Mouse (Mus musculus): Measurements from ENCODE around the gene Fcrlb. TPM values are rescaled to one million over a fixed set of nuclear protein-coding genes. Genes with fewer than 3 reads are reported as not detected.

Gene Fcrlb
- polyA plus RNA-seq (2014; fragmentation: Illumina TruSeq; extraction: RNeasy Lipid Tissue Mini Kit (QIAGEN cat#74804); ENCODE audit: low read depth, low replicate concordance), result not detected

DNA sequence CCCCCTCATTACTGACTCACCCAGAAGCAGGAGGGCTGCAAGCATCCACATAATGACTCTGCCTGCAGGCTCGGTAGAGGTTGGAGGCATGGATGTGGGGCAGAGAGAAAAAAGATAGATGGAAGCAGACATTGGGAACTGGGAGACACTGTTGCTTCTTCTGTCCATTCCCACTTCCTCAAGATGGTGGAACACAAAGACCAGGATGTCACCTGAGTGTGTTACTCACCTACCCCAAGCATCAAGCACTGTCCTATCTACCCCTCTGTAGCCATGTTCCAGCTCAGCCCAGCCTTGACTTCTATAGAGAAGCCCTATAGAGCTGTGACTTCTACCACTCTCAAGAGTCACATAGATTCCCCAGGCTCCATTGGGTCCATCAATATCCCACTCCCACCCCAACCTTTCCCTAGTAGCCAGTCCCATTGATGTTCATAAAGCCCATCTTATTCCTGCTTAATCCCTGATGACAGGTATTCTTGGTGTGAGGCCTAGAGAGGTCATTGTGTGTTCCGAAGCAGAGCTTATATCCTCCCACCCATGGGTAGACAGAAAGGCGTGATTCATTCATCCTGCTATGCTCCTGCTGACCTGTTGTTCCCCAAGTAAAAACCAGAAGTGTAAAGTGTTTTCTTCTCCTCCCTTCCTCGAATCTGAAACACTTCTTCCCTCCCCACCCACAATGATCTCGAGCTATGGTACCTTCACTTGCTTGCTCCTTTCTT is at the start of gene Fcrlb:
Gene Fcrlb, minus strand, starts transcription at position 51 of the 725 bp plus-strand sequence.

DNA sequence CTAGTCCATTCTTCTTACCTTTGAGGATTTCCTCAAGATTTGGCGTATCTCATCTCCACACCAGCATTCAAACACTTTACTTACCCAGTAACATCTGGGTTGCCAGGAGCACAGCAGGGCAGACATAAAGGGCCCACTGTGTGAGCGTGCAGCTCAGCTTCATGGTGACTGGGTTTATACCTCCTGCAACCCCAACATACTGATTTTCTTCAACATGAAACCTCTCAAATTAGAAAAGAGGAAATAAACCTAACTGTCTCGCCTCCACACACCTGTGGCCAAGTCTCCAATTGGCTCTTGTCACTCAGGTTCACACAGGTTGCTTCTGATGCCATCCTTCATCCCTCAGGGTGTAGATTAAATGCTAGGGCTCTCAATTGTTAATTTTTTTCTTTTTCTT is 14.6 kb upstream of the Fcrlb start, which contains the start of gene Fcrla:
Gene Fcrla, minus strand, starts transcription at position 206 of the 400 bp plus-strand sequence.

DNA sequence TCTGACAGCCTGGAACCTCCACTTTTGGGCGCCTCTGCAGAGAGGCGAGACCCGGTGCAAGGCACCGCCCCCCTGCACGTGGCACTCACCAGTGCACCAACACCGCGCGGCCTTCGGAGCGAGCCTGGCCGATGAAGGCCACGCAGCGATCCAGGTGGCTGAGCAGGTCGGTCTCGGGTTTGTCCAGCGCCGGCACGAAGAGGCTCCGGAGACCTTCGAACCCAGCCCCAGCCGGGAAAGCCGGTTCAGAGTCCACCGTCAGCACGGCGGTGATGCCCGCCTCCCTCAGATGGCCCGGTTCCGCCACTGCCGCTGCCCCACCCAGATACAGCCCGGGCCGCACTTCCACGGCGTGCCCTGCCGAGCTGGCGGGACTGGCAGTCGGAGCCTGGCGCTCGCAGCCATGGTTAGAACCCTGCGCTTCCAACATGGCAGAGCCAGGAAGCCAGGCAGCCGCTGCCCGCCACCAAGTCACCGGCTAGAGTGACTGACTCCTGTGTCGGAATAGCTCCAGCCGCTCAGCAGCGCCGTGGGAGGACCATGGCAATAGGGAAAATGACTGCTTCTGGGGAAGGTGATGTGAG is 27.7 kb downstream of the Fcrlb start, which contains the start of the genes Gm26620 and Dusp12:
Gene Gm26620, plus strand, starts transcription at position 88 of the 584 bp plus-strand sequence.
Gene Dusp12, minus strand, starts transcription at position 563 of the 584 bp plus-strand sequence.

DNA sequence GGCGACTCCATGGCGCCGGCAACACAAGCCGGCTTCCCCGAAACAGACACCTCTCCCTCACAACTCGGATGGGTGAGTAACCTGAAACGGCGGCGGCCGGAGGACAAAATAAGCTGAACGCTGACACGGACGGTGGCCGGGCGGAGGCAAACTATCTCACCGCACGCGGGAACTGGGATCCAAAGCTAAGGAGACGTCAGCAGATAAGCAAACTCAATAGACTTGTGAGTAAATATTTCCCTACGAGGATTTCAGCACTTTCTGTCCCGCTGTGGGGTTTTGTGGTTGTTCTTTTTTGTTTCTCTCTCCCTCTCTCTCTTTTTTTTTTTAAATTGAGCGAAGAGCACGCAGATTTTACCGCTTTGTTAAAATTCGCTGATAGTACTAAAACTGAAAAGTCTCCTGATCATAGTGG is 45.0 kb downstream of the Fcrlb start, which contains the start of gene Atf6:
Gene Atf6, minus strand, starts transcription at position 81 of the 415 bp plus-strand sequence.

Other genes with a start within 250 kb of the Fcrlb start
- gene Atf6, start 45.2 kb downstream of the Fcrlb start, polyA plus RNA-seq (2014; fragmentation: Illumina TruSeq; extraction: RNeasy Lipid Tissue Mini Kit (QIAGEN cat#74804); ENCODE audit: low read depth, low replicate concordance), result 48.1 TPM
- gene Gm26620, start 27.9 kb downstream of the Fcrlb start, polyA plus RNA-seq (2014; fragmentation: Illumina TruSeq; extraction: RNeasy Lipid Tissue Mini Kit (QIAGEN cat#74804); ENCODE audit: low read depth, low replicate concordance), result 1.0 TPM
- gene Dusp12, start 27.4 kb downstream of the Fcrlb start, polyA plus RNA-seq (2014; fragmentation: Illumina TruSeq; extraction: RNeasy Lipid Tissue Mini Kit (QIAGEN cat#74804); ENCODE audit: low read depth, low replicate concordance), result 12.5 TPM
- gene Fcrla, start 14.6 kb upstream of the Fcrlb start, polyA plus RNA-seq (2014; fragmentation: Illumina TruSeq; extraction: RNeasy Lipid Tissue Mini Kit (QIAGEN cat#74804); ENCODE audit: low read depth, low replicate concordance), result not detected
- gene Fcgr2b, start 63.6 kb upstream of the Fcrlb start, polyA plus RNA-seq (2014; fragmentation: Illumina TruSeq; extraction: RNeasy Lipid Tissue Mini Kit (QIAGEN cat#74804); ENCODE audit: low read depth, low replicate concordance), result 13.1 TPM
- gene Fcgr4, start 106.0 kb upstream of the Fcrlb start, polyA plus RNA-seq (2014; fragmentation: Illumina TruSeq; extraction: RNeasy Lipid Tissue Mini Kit (QIAGEN cat#74804); ENCODE audit: low read depth, low replicate concordance), result 0.86 TPM
- gene Fcgr3, start 152.0 kb upstream of the Fcrlb start, polyA plus RNA-seq (2014; fragmentation: Illumina TruSeq; extraction: RNeasy Lipid Tissue Mini Kit (QIAGEN cat#74804); ENCODE audit: low read depth, low replicate concordance), result 18.7 TPM
- gene Cfap126, start 201.0 kb upstream of the Fcrlb start, polyA plus RNA-seq (2014; fragmentation: Illumina TruSeq; extraction: RNeasy Lipid Tissue Mini Kit (QIAGEN cat#74804); ENCODE audit: low read depth, low replicate concordance), result 1.6 TPM
- 513 TPM for gene Sdhc, start 237.7 kb upstream of the Fcrlb start, polyA plus RNA-seq (2014; fragmentation: Illumina TruSeq; extraction: RNeasy Lipid Tissue Mini Kit (QIAGEN cat#74804); ENCODE audit: low read depth, low replicate concordance)
- gene Mpz, start 237.8 kb upstream of the Fcrlb start, polyA plus RNA-seq (2014; fragmentation: Illumina TruSeq; extraction: RNeasy Lipid Tissue Mini Kit (QIAGEN cat#74804); ENCODE audit: low read depth, low replicate concordance), result 1.1 TPM

All from heart, adult 10 weeks (tissue).